Mouse (Mus musculus) intestine, embryonic 14.5 days (tissue): ENCODE measurements around the gene Fam13c. TPM values are rescaled to one million over a fixed set of nuclear protein-coding genes. Genes with fewer than 3 reads are reported as not detected.
A peak's percentile ranks its signal among the peaks of the same experiment; 100 is the strongest.

Experiments used
- ATAC-seq: fragments of 200-750 bp; cut with Nextera tagmentation; replicated peaks from 2 replicates; pipeline ENCODE4 v1.8.0; 2017; ENCODE audit warnings: low read depth, moderate number of reproducible peaks, moderate TSS enrichment, moderate library complexity; ENCODE audit not compliant: low FRiP score, low TSS enrichment
- DNase-seq: peaks from one replicate; pipeline ENCODE4 v3.0.0-alpha.2; 2018; ENCODE audit warnings: low spot score
- H3K27ac ChIP-seq: fragments of 300-500 bp; sonication (generic); 2 replicates; pipeline ENCODE4 v1.5.1; 2014; ENCODE audit warnings: low read depth, mild to moderate bottlenecking, control low read depth
- H3K27me3 ChIP-seq: fragments of 300-500 bp; sonication (generic); replicated peaks from 2 replicates; pipeline ENCODE4 v1.6.1; 2014; ENCODE audit warnings: low read length, control low read depth; ENCODE audit not compliant: control insufficient read depth, insufficient read depth
- H3K36me3 ChIP-seq: fragments of 300-500 bp; sonication (generic); 2 replicates; pipeline ENCODE4 v1.6.1; 2014; ENCODE audit warnings: low read length, control low read depth; ENCODE audit not compliant: control insufficient read depth, insufficient read depth
- H3K4me1 ChIP-seq: fragments of 300-500 bp; sonication (generic); replicated peaks from 2 replicates; pipeline ENCODE4 v1.6.1; 2014; ENCODE audit warnings: low read length, control low read depth, mixed read lengths; ENCODE audit not compliant: control insufficient read depth, insufficient read depth
- H3K4me2 ChIP-seq: fragments of 300-500 bp; sonication (generic); 2 replicates; pipeline ENCODE4 v1.6.1; 2014; ENCODE audit warnings: low read length
- H3K4me3 ChIP-seq: fragments of 300-500 bp; sonication (generic); 2 replicates; pipeline ENCODE4 v1.5.1; 2014; ENCODE audit warnings: low read depth, low read length, control low read depth, mixed read lengths
- H3K9ac ChIP-seq: fragments of 300-500 bp; sonication (generic); 2 replicates; pipeline ENCODE4 v1.6.1; 2014; ENCODE audit warnings: mild to moderate bottlenecking, low read length
- H3K9me3 ChIP-seq: fragments of 300-500 bp; sonication (generic); 2 replicates; pipeline ENCODE4 v1.6.1; 2016; ENCODE audit warnings: low read length, control low read depth; ENCODE audit not compliant: control insufficient read depth
- WGBS: fragments of 180-500 bp; shearing (Covaris S2); extraction: QIAGEN DNeasy Blood & Tissue Kit; methylation state at CpG from one replicate; pipeline ENCODE4 v1.1.7; 2014; 5-methylcytosine and 5-hydroxymethylcytosine counted together
- polyA plus RNA-seq: library from polyadenylated mRNA; unstranded; fragments of >200 nt; fragmentation: Nextera tagmentation; extraction: Ambion mirVana; gene quantifications from 2 replicates; pipeline ENCODE4 v1.2.1, GENCODE M21; 2014

Fam13c gene
- polyA plus RNA-seq, 1 experiment from 2014 or later: 9.7 TPM

DNA sequence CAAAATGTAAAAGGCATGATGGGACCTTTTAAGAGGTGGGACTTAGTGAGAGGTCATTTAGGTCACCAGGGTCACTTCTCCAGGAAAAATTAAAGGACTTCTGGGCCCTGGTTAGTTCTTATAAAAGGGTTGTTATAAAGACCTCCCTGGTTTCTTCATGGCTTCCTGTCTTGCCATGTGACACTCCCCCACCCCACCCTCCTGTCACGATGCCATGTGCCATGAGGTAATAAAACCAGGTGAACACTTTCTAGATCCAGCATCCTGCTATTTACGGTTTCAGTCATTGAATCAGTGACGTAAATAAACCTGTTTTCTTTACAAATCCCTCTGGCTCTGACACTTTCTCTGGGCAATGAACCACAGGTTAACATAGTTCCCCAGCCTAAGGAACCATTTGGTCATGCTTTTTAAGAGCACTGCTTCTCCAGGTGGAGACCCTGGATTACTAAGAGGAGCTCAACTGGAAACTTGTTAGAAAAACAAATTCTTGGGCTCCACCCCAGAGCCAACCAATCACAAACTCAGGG is 146.7 kb downstream of the Fam13c start:
- H3K9me3 ChIP-seq: no peaks in the 10 kb centered on the region
- no peak for ATAC-seq
- H3K4me1 ChIP-seq: no peaks in the 10 kb centered on the region
- no peaks in the 10 kb centered on the region for H3K36me3 ChIP-seq
- no peaks in the 10 kb centered on the region for H3K27me3 ChIP-seq
- H3K27ac ChIP-seq: no peak overlapping the region
- no peak overlapping the region for H3K4me3 ChIP-seq
- no peak for DNase-seq
- no peak overlapping the region for H3K9ac ChIP-seq
- 73% methylated on average over 3 of the region's 3 CpGs for WGBS
- H3K4me2 ChIP-seq: no peak overlapping the region

- Histone ChIP-seq H3K9ac (no peak overlapping the region), H3K27me3 (no peaks in the 10 kb centered on the region), H3K4me1 (no peaks in the 10 kb centered on the region), H3K27ac (no peak overlapping the region), H3K4me2 (no peak overlapping the region), H3K36me3 (no peaks in the 10 kb centered on the region), H3K9me3 (no peaks in the 10 kb centered on the region), H3K4me3 (no peak overlapping the region)
- WGBS: 63% methylated on average over 1 of the region's 1 CpGs
- ATAC-seq (no peak), DNase-seq (no peak)
Measured at GRCm38 (mm10) chr10:70594007-70594406, 153.7 kb downstream of the Fam13c start.

DNA sequence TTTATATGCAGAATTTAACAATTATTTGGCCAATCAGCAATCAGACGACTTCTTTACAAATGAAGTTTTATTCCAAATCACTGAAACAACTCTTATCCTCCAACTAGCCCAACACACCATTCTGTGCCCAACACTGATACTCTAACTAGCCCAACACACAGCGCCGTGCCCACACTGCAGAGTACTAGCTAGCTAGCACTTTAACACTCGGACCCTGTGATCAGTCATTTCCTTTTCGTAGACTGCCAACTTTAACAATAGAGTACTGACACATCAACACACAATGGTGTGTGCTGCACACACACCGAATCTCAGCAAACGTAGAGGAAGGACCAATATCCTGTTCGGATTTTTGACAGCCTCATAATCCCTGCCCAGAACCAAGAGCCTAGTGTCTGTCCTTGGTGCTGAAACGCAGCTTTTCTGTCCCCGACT is 157.8 kb downstream of the Fam13c start:
- 20% methylated on average over 10 of the region's 10 CpGs for WGBS
- Histone ChIP-seq H3K9ac (no peak overlapping the region), H3K27ac (no peak overlapping the region), H3K4me2 (peak overlapping the region; percentile 75), H3K4me3 (peak overlapping the region; percentile 56; the same call in 1 of the 2 replicates), H3K4me1 (no peaks in the 10 kb centered on the region), H3K36me3 (no peaks in the 10 kb centered on the region), H3K27me3 (peaks cover 17% of the 10 kb centered on the region), H3K9me3 (no peaks in the 10 kb centered on the region)
- ATAC-seq: no peak
- peak; percentile 90 for DNase-seq

DNA sequence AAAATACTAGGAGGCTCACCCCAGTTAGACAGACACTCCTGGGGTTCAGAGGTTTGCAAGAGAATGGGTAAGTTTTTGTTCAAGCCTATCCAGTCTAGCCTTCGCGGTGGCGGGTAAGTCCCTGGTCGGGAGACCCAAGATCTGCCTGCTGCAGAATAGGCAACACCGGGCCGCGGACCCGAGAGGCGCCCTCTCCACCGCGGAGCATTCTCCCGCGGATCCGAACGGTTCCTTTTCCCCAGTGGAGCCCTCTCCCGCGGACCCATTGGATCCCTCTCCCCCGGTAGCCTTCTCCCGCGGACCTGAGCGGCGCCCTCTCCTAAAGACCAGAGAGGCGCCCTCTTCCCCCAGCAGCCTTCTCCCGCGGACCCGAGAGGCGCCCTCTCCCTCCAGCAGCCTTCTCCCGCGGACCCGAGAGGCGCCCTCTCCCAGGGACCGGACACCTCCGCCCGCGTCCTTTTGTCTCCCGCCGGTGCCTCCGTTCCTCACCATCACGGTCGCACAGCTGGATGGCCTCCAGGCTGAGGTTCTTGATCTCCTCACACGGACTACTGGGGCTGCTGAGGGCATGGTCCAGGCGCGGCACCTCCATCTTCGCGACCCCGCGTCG is 158.3 kb downstream of the Fam13c start:
- H3K9me3 ChIP-seq: no peaks in the 10 kb centered on the region
- ATAC-seq (peak; percentile 75), DNase-seq (peak; percentile 81)
- peak overlapping the region; percentile 56 for H3K4me3 ChIP-seq
- H3K36me3 ChIP-seq: no peaks in the 10 kb centered on the region
- peaks cover 17% of the 10 kb centered on the region for H3K27me3 ChIP-seq
- H3K4me1 ChIP-seq: no peaks in the 10 kb centered on the region
- no peak overlapping the region for H3K9ac ChIP-seq
- H3K4me2 ChIP-seq: peak overlapping the region; percentile 75
- WGBS: under 1% methylated on average over 48 of the region's 48 CpGs
- H3K27ac ChIP-seq: no peak overlapping the region

DNA sequence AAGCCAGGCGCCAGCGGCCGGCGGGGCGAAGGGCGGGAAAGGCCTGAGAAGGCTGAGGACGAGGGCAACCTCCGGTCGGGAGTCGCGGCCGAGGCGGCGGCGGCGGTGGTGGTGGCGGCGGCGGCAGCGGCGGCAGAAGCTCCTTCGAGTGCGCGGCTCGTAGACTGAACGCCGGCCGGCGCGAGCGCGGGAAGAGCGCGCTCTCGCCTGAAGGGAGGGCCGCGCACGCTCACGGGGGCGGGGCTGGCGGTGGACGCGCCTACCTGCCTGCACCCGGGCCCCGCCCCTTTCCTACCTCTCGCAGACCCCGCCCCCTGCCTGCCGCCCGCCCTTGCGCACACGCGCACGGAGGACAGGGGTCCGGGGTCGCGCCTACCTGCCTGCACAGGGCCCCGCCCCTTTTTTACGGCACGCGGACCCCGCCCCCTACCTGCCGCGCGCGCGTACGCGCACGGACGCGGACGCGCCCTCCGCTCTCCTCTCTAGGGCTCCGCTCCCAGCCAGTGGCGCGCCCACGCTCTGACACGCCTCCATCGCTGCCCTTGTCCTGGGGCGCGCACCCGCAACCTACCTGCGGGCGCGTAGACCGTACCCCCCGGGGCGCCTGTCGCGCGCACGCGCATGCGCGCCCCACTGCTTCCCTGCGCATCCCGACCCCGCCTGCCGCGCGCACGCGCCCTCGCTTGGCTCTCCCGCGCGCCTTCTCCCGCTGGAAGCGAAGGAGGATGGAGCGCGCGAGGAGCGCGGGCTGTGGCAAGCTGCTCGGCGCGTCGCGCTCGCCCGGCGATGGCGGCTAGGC is 159.0 kb downstream of the Fam13c start:
- peaks cover 17% of the 10 kb centered on the region for H3K27me3 ChIP-seq
- DNase-seq (peak; percentile 91), ATAC-seq (peak; percentile 96)
- H3K4me1 ChIP-seq: no peaks in the 10 kb centered on the region
- H3K9me3 ChIP-seq: no peaks in the 10 kb centered on the region
- H3K4me3 ChIP-seq: peak overlapping the region; percentile 56
- no peaks in the 10 kb centered on the region for H3K36me3 ChIP-seq
- H3K4me2 ChIP-seq: peak overlapping the region; percentile 75
- H3K9ac ChIP-seq: peak overlapping the region; percentile 34; the same call in 1 of the 2 replicates
- H3K27ac ChIP-seq: no peak overlapping the region
- under 1% methylated on average over 100 of the region's 124 CpGs for WGBS

DNA sequence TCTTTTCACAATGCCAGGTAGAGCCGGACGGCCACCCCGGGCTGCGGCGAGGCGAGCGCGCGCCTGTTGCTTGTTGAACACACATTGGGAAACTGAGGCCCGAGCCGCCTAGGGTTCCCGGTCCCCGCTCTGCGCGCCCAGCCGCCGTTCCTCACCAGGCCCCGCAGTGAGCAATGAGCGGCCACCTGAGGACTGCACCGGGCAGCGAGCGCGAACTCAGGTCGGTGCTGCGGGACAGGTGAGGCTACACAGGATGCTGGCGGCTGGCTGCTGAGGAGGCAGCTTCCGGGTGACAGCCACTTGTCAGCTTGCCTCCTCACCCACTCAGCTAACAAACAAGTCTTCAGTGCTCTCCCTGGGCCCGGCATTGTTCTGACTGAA is 159.6 kb downstream of the Fam13c start:
- H3K4me2 ChIP-seq: peak overlapping the region; percentile 75
- no peaks in the 10 kb centered on the region for H3K36me3 ChIP-seq
- peak overlapping the region; percentile 34; the same call in 1 of the 2 replicates for H3K9ac ChIP-seq
- DNase-seq (no peak), ATAC-seq (peak; percentile 46)
- H3K27me3 ChIP-seq: peaks cover 17% of the 10 kb centered on the region
- 2% methylated on average over 28 of the region's 28 CpGs for WGBS
- no peaks in the 10 kb centered on the region for H3K4me1 ChIP-seq
- no peaks in the 10 kb centered on the region for H3K9me3 ChIP-seq
- H3K4me3 ChIP-seq: peak overlapping the region; percentile 56
- no peak overlapping the region for H3K27ac ChIP-seq

Other genes with a start within 250 kb of the Fam13c start
- gene Mrln, start 235.8 kb upstream of the Fam13c start, polyA plus RNA-seq: 0.79 and 1.0 TPM in 2 replicates
- gene Slc16a9, start 195.4 kb upstream of the Fam13c start, polyA plus RNA-seq: 1.6 and 1.7 TPM in 2 replicates
- gene Phyhipl, start 215.5 kb downstream of the Fam13c start, polyA plus RNA-seq: 4.8 and 6.0 TPM in 2 replicates